Mouse (Mus musculus) layer of hippocampus, adult 8-10 months (tissue): ENCODE data around the gene Mylk4. TPM values are rescaled to one million over a fixed set of nuclear protein-coding genes. Genes with fewer than 3 reads are reported as not detected.

Experiments
- total RNA-seq, 4 experiments: library from RNA; stranded (reverse); gene quantifications; 2 replicates each; pipeline ENCODE4 v1.2.4; 2022

Gene Mylk4
- total RNA-seq, 4 experiments from 2014 or later: 0.20 to 0.41 (median 0.25) TPM; not detected in 1

Other genes starting within 250 kb of the Mylk4 start
- gene Wrnip1, start 18.1 kb upstream of the Mylk4 start, total RNA-seq: 10 to 100 TPM; 53.8 to 68.3 (median 56.4) TPM
- gene D930007J09Rik, start 18.9 kb upstream of the Mylk4 start, total RNA-seq: 1 to 10 TPM in 2 of 4 experiments, not detected in 2; 1.3 to 1.6 TPM
- gene Serpinb1a, start 67.2 kb upstream of the Mylk4 start, total RNA-seq: 10 to 100 TPM in 1 of 4 experiments, 1 to 10 TPM in 3; 3.8 to 10.8 (median 6.7) TPM
- under 1 TPM in 1 of 4 experiments, not detected in 3; 0.48 TPM for gene Serpinb1c, start 114.3 kb upstream of the Mylk4 start, total RNA-seq
- 1 to 10 TPM in 3 of 4 experiments, under 1 TPM in 1; 0.72 to 1.6 (median 1.2) TPM for gene Serpinb6b, start 181.3 kb upstream of the Mylk4 start, total RNA-seq
- gene Serpinb9, start 219.3 kb upstream of the Mylk4 start, total RNA-seq: 1 to 10 TPM; 5.5 to 6.5 (median 5.9) TPM
- not detected for gene Serpinb9b, start 243.5 kb upstream of the Mylk4 start, total RNA-seq